Mouse (Mus musculus) forebrain, embryonic 16.5 days (tissue): Measurements from ENCODE around the gene Atoh7. TPM values are rescaled to one million over a fixed set of nuclear protein-coding genes. Genes with fewer than 3 reads are reported as not detected.
"Not testable (repeated sequence)": the region's sequence is repeated elsewhere in the genome, so short reads cannot be mapped to it uniquely, and the experiment has no call there.

Source experiments
- ATAC-seq: fragments of 200-750 bp; cut with Nextera tagmentation; 2 replicates; pipeline ENCODE4 v1.8.0; 2017; ENCODE audit warnings: mild to moderate bottlenecking, moderate library complexity
- H3K27ac ChIP-seq: fragments of 300-500 bp; sonication (generic); 2 replicates; pipeline ENCODE4 v1.5.1; 2014; ENCODE audit warnings: low read length, control low read depth
- H3K27me3 ChIP-seq: fragments of 300-500 bp; sonication (generic); replicated peaks from 2 replicates; pipeline ENCODE4 v1.6.1; 2014; ENCODE audit warnings: low read length; ENCODE audit not compliant: control insufficient read depth, insufficient read depth
- H3K36me3 ChIP-seq: fragments of 300-500 bp; sonication (generic); 2 replicates; pipeline ENCODE4 v1.6.1; 2014; ENCODE audit not compliant: control insufficient read depth, insufficient read depth
- H3K4me1 ChIP-seq: fragments of 300-500 bp; sonication (generic); replicated peaks from 2 replicates; pipeline ENCODE4 v1.6.1; 2014; ENCODE audit warnings: low read length; ENCODE audit not compliant: control insufficient read depth, insufficient read depth
- H3K4me2 ChIP-seq: fragments of 300-500 bp; sonication (generic); 2 replicates; pipeline ENCODE4 v1.6.1; 2014; ENCODE audit warnings: mild to moderate bottlenecking, low read length, control low read depth
- H3K4me3 ChIP-seq: fragments of 300-500 bp; sonication (generic); replicated peaks from 2 replicates; pipeline ENCODE4 v1.5.1; 2014; ENCODE audit warnings: mild to moderate bottlenecking, low read length, control low read depth
- H3K9ac ChIP-seq: fragments of 300-500 bp; sonication (generic); replicated peaks from 2 replicates; pipeline ENCODE4 v1.6.1; 2014; ENCODE audit warnings: low read depth, low read length, control low read depth
- H3K9me3 ChIP-seq: fragments of 300-500 bp; sonication (generic); 2 replicates; pipeline ENCODE4 v1.6.1; 2016; ENCODE audit warnings: low read length; ENCODE audit not compliant: control insufficient read depth
- WGBS: fragments of 180-500 bp; shearing (Covaris S2); extraction: QIAGEN DNeasy Blood & Tissue Kit; methylation state at CpG from one replicate; pipeline ENCODE4 v1.1.7; 2014; 5-methylcytosine and 5-hydroxymethylcytosine counted together
- polyA plus RNA-seq: library from polyadenylated mRNA; unstranded; fragments of >200 nt; fragmentation: Nextera tagmentation; extraction: Ambion mirVana; gene quantifications from 2 replicates; pipeline ENCODE4 v1.2.1, GENCODE M21; 2015

Atoh7 gene
- polyA plus RNA-seq = 0.94 and 0.98 TPM in 2 replicates

GRCm38 (mm10) chr10:63099521-63099920 lies at the start of gene Atoh7:
Gene Atoh7 (plus strand): TSS chr10:63099651.
- H3K4me1 ChIP-seq = peaks cover 11% of the 10 kb centered on the region
- no peaks in the 10 kb centered on the region for H3K9me3 ChIP-seq
- H3K27me3 ChIP-seq = 0 out of 2 replicates have a peak, but pooled peaks cover 2% of the 10 kb centered on the region
- peak within 1 kb of the TSS; percentile 98 for H3K4me2 ChIP-seq
- no peaks in the 10 kb centered on the region for H3K36me3 ChIP-seq
- peak within 1 kb of the TSS; percentile 79 for H3K9ac ChIP-seq
- WGBS = 9% methylated on average over 16 of the region's 16 CpGs
- no peak for ATAC-seq
- no peak within 1 kb of the TSS for H3K27ac ChIP-seq
- H3K4me3 ChIP-seq = peak within 1 kb of the TSS; percentile 75

- H3K36me3 ChIP-seq = no peaks in the 10 kb centered on the region
- no peak for ATAC-seq
- H3K27ac ChIP-seq = no peak overlapping the region
- no peaks in the 10 kb centered on the region for H3K27me3 ChIP-seq
- 67% methylated on average over 7 of the region's 7 CpGs for WGBS
- H3K4me3 ChIP-seq = no peak overlapping the region
- H3K4me2 ChIP-seq = no peak overlapping the region
- no peak overlapping the region for H3K9ac ChIP-seq
- no peaks in the 10 kb centered on the region for H3K9me3 ChIP-seq
- no peaks in the 10 kb centered on the region for H3K4me1 ChIP-seq
Measured at GRCm38 (mm10) chr10:63051267-63051666, 48.2 kb upstream of the Atoh7 start.

GRCm38 (mm10) chr10:63052011-63052410 lies 47.4 kb upstream of the Atoh7 start:
- H3K4me2 ChIP-seq = no peak overlapping the region
- no peaks in the 10 kb centered on the region for H3K4me1 ChIP-seq
- H3K36me3 ChIP-seq = no peaks in the 10 kb centered on the region
- H3K9me3 ChIP-seq = no peaks in the 10 kb centered on the region
- no peak for ATAC-seq
- no peak overlapping the region for H3K4me3 ChIP-seq
- H3K9ac ChIP-seq = no peak overlapping the region
- 82% methylated on average over 6 of the region's 6 CpGs for WGBS
- no peak overlapping the region for H3K27ac ChIP-seq
- no peaks in the 10 kb centered on the region for H3K27me3 ChIP-seq

- no peaks in the 10 kb centered on the region for H3K4me1 ChIP-seq
- no peak for ATAC-seq
- no peak overlapping the region for H3K9ac ChIP-seq
- H3K27ac ChIP-seq = no peak overlapping the region
- no peaks in the 10 kb centered on the region for H3K9me3 ChIP-seq
- no peaks in the 10 kb centered on the region for H3K36me3 ChIP-seq
- no peak overlapping the region for H3K4me3 ChIP-seq
- WGBS = 58% methylated on average over 6 of the region's 6 CpGs
- H3K4me2 ChIP-seq = no peak overlapping the region
- H3K27me3 ChIP-seq = no peaks in the 10 kb centered on the region
Measured at GRCm38 (mm10) chr10:63053007-63053406, 46.4 kb upstream of the Atoh7 start.

GRCm38 (mm10) chr10:63054071-63054470 lies 45.4 kb upstream of the Atoh7 start:
- WGBS = 92% methylated on average over 6 of the region's 6 CpGs
- not testable (repeated sequence) for H3K27me3 ChIP-seq, ATAC-seq, H3K4me1 ChIP-seq, H3K9ac ChIP-seq, H3K27ac ChIP-seq, H3K4me2 ChIP-seq, H3K36me3 ChIP-seq, H3K9me3 ChIP-seq, H3K4me3 ChIP-seq

- H3K9me3 ChIP-seq = no peaks in the 10 kb centered on the region
- no peaks in the 10 kb centered on the region for H3K27me3 ChIP-seq
- WGBS = 78% methylated on average over 2 of the region's 2 CpGs
- ATAC-seq = no peak
- no peaks in the 10 kb centered on the region for H3K36me3 ChIP-seq
- H3K4me2 ChIP-seq = no peak overlapping the region
- H3K4me3 ChIP-seq = no peak overlapping the region
- H3K4me1 ChIP-seq = no peaks in the 10 kb centered on the region
- H3K9ac ChIP-seq = no peak overlapping the region
- no peak overlapping the region for H3K27ac ChIP-seq
Measured at GRCm38 (mm10) chr10:63054586-63054985, 44.9 kb upstream of the Atoh7 start.

- H3K27ac ChIP-seq = no peak overlapping the region
- H3K4me1 ChIP-seq = no peaks in the 10 kb centered on the region
- no peaks in the 10 kb centered on the region for H3K9me3 ChIP-seq
- no peak overlapping the region for H3K9ac ChIP-seq
- H3K4me3 ChIP-seq = no peak overlapping the region
- no peaks in the 10 kb centered on the region for H3K27me3 ChIP-seq
- no peaks in the 10 kb centered on the region for H3K36me3 ChIP-seq
- H3K4me2 ChIP-seq = no peak overlapping the region
- ATAC-seq = no peak
- 50% methylated on average over 24 of the region's 24 CpGs for WGBS
Measured at GRCm38 (mm10) chr10:63056966-63057750, 42.3 kb upstream of the Atoh7 start.

- no peaks in the 10 kb centered on the region for H3K9me3 ChIP-seq
- no peak within 1 kb of the TSS for H3K27ac ChIP-seq
- H3K9ac ChIP-seq = no peak within 1 kb of the TSS
- no peak within 1 kb of the TSS for H3K4me3 ChIP-seq
- no peak for ATAC-seq
- H3K36me3 ChIP-seq = no peaks in the 10 kb centered on the region
- WGBS = 85% methylated on average over 2 of the region's 2 CpGs
- no peaks in the 10 kb centered on the region for H3K27me3 ChIP-seq
- H3K4me2 ChIP-seq = no peak within 1 kb of the TSS
- no peaks in the 10 kb centered on the region for H3K4me1 ChIP-seq
Measured at GRCm38 (mm10) chr10:63059862-63060261, 39.6 kb upstream of the Atoh7 start, which contains the start of gene Pbld1. Gene Pbld1 (plus strand): TSS chr10:63060162.

- H3K4me1 ChIP-seq = no peaks in the 10 kb centered on the region
- H3K4me2 ChIP-seq = no peak overlapping the region
- H3K4me3 ChIP-seq = no peak overlapping the region
- 54% methylated on average over 11 of the region's 11 CpGs for WGBS
- no peaks in the 10 kb centered on the region for H3K36me3 ChIP-seq
- no peak for ATAC-seq
- H3K27me3 ChIP-seq = no peaks in the 10 kb centered on the region
- H3K9me3 ChIP-seq = no peaks in the 10 kb centered on the region
- no peak overlapping the region for H3K27ac ChIP-seq
- no peak overlapping the region for H3K9ac ChIP-seq
Measured at GRCm38 (mm10) chr10:63060406-63060805, 39.0 kb upstream of the Atoh7 start.
